Mouse (Mus musculus): ENCODE data around the gene Igfbp1.

GRCm38 (mm10) chr11:7161502-7162174, 35.9 kb upstream of the Igfbp1 start:
- TF ChIP-seq CTCF (IDR thresholded peaks at IDR 0.05; ENCODE audit: extremely low read depth, insufficient read depth, insufficient read length, insufficient replicate concordance) = no peak; the same call in 1 of the 2 replicates
- no peak for TF ChIP-seq POLR2A (IDR thresholded peaks at IDR 0.05; ENCODE audit: low read depth, low read length)

All from spleen, adult 2 months (tissue).